Mouse (Mus musculus) gonadal fat pad, adult 2 months (tissue): Measurements from ENCODE around the gene Gm37240. TPM values are rescaled to one million over a fixed set of nuclear protein-coding genes. Genes with fewer than 3 reads are reported as not detected.

ENCODE experiments used
- DNase-seq: peaks from one replicate; pipeline ENCODE4 v3.0.0-alpha.2; 2012; ENCODE audit warnings: low read depth
- polyA plus RNA-seq: library from polyadenylated mRNA; depleted of rRNA; stranded (reverse); fragments of >200 nt; gene quantifications from 2 replicates; pipeline ENCODE4 v1.2.3, GENCODE M21; 2012

Gm37240 gene
- polyA plus RNA-seq, 1 experiment, result 6.2 TPM

GRCm38 (mm10) chr3:84841271-84841670 lies 1046.0 kb downstream of the Gm37240 start:
- no peak for DNase-seq

DNA sequence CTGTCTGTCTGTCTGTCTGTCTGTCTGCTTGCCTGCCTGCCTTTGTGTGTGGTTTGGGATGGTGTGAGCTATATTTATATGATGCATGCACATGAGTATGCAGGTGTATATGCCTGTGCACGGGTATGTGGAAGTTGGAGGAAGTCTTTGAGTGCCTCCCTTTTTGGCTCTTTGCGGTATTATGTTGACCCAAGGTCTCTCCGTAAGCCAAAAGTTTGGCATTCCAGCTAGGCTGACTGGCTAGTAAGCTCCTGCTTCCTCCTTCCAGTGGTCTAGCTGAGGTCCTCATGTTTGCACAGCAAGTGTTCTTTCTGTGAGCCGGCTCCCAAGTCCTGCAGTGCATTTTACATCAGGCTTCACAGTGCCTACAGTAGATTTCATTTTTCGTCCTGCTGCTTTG lies 1047.8 kb downstream of the Gm37240 start:
- no peak for DNase-seq

GRCm38 (mm10) chr3:84837984-84838383 lies 1049.3 kb downstream of the Gm37240 start:
- no peak for DNase-seq

GRCm38 (mm10) chr3:84836029-84836428 lies 1051.3 kb downstream of the Gm37240 start:
- DNase-seq, result no peak

DNA sequence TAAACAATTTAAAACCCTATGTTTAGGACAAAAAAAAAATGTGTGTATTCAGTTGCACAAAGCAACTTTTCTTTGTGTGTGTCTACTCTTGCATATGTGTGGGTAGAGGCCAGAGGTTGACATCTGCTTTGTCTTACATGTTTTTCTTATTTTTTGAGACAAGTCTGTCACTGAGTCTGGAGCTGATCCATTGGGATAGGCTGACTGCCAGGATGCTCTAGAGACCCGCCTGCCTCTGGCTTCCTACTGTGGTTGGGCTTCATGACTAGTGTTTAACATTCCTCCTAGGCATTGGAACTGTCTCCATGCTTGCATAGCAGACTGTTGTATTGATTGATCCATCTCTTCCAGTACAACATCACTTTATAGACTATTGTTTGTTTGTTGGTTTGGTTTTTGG lies 1058.0 kb downstream of the Gm37240 start:
- no peak for DNase-seq

DNA sequence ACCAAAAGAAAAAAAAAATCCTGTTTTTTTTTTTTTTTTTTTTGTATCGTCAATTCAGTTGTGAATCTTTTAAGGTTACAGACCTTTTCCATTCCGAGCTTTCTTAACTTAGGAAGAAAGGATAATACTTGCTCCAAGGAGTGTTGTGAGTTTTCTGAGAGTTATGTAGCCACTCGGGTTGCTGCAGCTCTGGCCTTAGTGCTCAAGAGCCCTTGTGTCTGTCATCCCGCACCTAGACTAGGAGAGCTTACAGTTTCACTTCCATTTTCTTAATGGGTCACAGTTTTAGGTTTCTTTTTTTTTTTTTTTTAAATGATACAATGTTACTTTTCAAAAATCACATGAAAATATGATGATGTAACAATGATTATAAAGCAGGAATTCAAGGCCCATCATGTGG lies 1059.7 kb downstream of the Gm37240 start:
- no peak for DNase-seq

GRCm38 (mm10) chr3:84826938-84827337 lies 1060.4 kb downstream of the Gm37240 start:
- no peak for DNase-seq

DNA sequence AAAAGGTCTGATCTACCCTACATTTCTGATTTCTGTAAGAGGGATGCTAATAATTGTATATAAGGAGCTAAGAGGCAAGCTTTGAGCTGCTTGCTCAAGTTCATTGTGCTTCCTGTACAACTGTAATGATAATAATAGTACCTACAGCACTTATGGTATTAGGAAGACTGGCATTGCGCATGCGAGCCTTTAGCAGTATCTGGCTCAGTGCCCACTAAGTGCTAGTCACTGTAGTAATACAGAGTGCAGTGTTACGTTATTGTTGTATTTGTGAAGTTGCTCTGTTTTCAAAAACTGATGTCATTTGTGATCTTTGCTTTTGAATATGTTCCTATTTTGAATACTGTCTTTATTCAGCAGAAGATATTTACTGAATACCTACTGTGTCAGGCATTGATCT lies 1060.9 kb downstream of the Gm37240 start:
- DNase-seq, result no peak

DNA sequence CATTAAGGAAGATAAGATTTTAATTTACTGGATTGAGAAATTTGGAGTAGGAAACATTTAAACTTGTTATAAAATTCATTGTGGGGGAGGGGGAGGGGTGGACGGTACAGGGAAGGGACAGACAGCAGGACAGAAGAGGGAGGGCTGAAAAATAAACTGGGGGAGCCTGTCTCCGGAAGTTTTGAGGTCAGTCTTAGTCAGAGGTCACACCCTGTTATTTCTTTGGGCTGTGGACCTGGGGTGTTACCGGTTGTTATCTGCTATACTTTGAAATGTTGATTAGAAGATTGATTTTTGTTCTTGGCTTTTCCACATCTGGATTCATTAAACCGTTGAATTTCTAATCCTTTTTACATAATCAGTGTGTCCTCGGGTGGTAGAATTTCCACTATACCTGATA lies 1061.3 kb downstream of the Gm37240 start:
- DNase-seq, result no peak

- no peak for DNase-seq
Observed at GRCm38 (mm10) chr3:84820654-84821201, 1066.6 kb downstream of the Gm37240 start.

GRCm38 (mm10) chr3:84816951-84817350 lies 1070.4 kb downstream of the Gm37240 start:
- DNase-seq, result no peak

DNA sequence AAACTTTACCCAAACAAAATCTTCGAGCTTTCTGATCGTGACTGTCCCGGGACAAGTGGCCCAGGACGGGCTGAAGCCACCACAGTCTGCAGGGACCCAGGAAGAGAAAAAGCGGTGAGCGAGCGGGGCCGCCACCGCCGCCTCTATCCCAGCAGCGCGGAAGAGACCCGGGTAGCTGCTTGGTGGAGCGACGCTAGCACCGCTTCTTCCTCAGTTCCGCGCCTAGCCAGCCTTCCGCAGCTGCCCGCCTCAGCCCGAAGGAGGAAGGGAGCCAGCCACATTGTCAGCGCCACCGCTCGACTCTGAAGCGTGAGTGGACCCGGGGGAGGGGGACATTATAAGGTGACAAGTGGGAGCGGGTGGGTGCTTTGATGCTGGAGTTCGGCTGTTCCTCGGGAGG lies 1071.9 kb downstream of the Gm37240 start:
- no peak for DNase-seq

GRCm38 (mm10) chr3:84814762-84815381 lies 1072.4 kb downstream of the Gm37240 start, which contains the start of gene Fbxw7:
Gene Fbxw7 (plus strand): TSS chr3:84815268.
- no peak for DNase-seq

GRCm38 (mm10) chr3:84814157-84814761 lies 1073.1 kb downstream of the Gm37240 start:
- DNase-seq, result peak; percentile 86

- no peak for DNase-seq
Observed at GRCm38 (mm10) chr3:84813436-84814156, 1073.7 kb downstream of the Gm37240 start.

DNA sequence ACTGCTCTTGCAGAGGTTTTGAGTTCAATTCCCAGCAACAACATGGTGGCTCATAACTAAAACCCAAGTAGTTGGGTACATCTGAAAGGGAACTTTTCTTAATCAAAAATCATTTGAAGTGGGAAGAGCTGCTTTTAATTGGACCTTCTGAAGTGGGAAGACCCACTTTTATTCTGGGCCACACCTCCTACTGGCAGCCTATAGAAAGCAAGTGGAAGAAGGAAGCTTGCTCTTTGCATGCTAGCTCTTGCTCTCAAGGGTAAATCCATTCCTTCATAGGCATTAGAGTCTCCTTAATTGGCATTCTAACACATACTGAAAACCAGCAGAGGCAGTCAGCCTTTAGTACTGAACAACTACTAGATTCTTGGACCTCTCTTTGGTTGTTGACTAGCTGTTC lies 1076.5 kb downstream of the Gm37240 start:
- no peak for DNase-seq

GRCm38 (mm10) chr3:84808906-84809305 lies 1078.4 kb downstream of the Gm37240 start:
- DNase-seq, result no peak

DNA sequence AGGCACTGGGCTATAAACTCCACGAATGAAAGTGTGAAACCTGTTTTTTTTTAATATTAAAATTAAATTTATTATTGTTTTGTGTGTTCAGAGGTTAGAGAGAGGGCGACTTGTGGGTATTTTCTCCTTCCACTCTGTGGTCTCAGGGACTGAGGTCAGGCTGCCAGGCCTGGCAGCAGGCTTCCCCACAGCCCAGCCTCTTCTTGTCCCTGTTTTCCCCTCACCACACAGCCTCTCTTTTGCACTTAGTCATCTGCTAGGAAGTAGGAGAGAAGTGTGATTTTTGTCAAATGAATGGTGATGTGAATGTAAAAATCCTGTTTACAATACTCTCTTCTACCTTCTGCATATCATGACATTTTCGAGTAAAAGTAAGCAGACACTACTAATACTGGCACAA lies 1079.5 kb downstream of the Gm37240 start:
- DNase-seq, result no peak

DNA sequence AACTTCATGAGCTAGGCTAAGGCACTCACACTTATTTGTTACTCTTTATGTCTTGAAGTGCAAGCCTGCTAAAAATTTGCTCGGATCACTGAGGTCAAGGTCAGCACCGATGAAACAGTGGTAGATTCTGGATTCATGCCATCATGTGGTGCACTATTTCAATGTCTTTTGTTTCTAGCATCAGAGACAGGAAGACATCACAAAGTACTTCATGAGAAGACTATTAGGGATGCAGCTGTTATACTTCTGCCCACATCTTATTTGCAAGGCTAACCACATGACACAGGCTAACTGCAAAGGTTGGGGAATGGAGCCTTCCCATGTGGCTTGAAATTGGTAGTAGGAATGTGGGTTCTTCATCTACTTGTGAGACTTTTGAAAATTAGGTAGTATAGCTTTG lies 1081.1 kb downstream of the Gm37240 start:
- no peak for DNase-seq

DNA sequence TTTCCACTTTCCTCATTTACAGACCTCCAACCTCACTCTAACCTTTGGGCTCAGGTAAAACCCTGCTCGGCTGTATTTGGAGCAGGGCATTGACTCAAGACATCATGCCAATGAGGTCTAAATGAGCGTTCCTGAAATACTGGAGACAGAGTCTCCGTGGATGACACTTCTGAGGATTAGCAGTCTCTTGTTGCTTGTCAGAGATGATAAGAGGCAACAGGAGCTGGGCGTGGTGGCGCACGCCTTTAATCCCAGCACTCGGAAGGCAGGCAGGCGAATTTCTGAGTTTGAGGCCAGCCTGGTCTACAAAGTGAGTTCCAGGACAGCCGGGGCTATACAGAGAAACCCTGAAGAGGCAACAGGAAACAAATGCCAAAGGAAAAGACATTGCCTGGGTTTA lies 1083.3 kb downstream of the Gm37240 start:
- DNase-seq, result no peak

- no peak for DNase-seq
Observed at GRCm38 (mm10) chr3:84787914-84788313, 1099.4 kb downstream of the Gm37240 start.

- no peak for DNase-seq
Observed at GRCm38 (mm10) chr3:84776084-84776483, 1111.2 kb downstream of the Gm37240 start.

DNA sequence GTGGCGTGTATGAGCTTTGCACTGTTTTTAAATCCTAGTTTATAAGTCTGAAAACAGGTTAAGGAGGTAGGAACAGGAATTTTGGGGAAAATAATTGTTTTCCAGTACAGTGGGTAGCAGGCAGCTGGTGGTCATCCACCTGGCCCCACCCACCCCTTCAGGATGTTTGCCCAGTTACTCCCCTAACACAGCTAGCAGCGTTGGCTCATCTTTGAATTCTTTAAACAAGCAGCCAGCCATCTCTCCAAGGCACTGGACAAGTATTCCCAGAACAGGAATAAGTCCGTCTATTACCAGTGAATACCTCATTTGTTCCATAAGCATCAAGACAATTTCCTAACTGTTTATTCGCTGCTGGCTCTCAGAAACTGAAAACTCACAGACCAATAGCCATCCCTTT lies 1111.7 kb downstream of the Gm37240 start:
- no peak for DNase-seq
